Mouse (Mus musculus) neural tube, embryonic 11.5 days (tissue): ENCODE results near the gene Csmd2. TPM values are rescaled to one million over a fixed set of nuclear protein-coding genes. Genes with fewer than 3 reads are reported as not detected.

Source experiments
- ATAC-seq: fragments of 200-750 bp; cut with Nextera tagmentation; 2 replicates; pipeline ENCODE4 v1.8.0; 2017; ENCODE audit warnings: moderate number of reproducible peaks, mild to moderate bottlenecking, moderate TSS enrichment, moderate library complexity; ENCODE audit not compliant: insufficient read depth, low FRiP score, low TSS enrichment
- DNase-seq: peaks from one replicate; pipeline ENCODE4 v3.0.0-alpha.2; 2015; ENCODE audit warnings: low spot score
- H3K27ac ChIP-seq: fragments of 300-500 bp; sonication (generic); 2 replicates; pipeline ENCODE4 v1.5.1; 2014; ENCODE audit warnings: low read depth, mild to moderate bottlenecking, low read length
- H3K27me3 ChIP-seq: fragments of 300-500 bp; sonication (generic); 2 replicates; pipeline ENCODE4 v1.6.1; 2014; ENCODE audit warnings: mild to moderate bottlenecking, low read length, mixed read lengths; ENCODE audit not compliant: control insufficient read depth, insufficient read depth
- H3K36me3 ChIP-seq: fragments of 300-500 bp; sonication (generic); 2 replicates; pipeline ENCODE4 v1.6.1; 2014; ENCODE audit warnings: mild to moderate bottlenecking, low read length, moderate library complexity, mixed read lengths; ENCODE audit not compliant: control insufficient read depth, insufficient read depth
- H3K4me1 ChIP-seq: fragments of 300-500 bp; sonication (generic); 2 replicates; pipeline ENCODE4 v1.6.1; 2014; ENCODE audit warnings: low read length, mixed read lengths; ENCODE audit not compliant: control insufficient read depth, insufficient read depth
- H3K4me2 ChIP-seq: fragments of 300-500 bp; sonication (generic); 2 replicates; pipeline ENCODE4 v1.6.1; 2014; ENCODE audit warnings: low read depth, mild to moderate bottlenecking, moderate library complexity
- H3K4me3 ChIP-seq: fragments of 300-500 bp; sonication (generic); 2 replicates; pipeline ENCODE4 v1.5.1; 2014; ENCODE audit warnings: low read depth, low read length
- H3K9ac ChIP-seq: fragments of 300-500 bp; sonication (generic); 2 replicates; pipeline ENCODE4 v1.6.1; 2014; ENCODE audit warnings: mild to moderate bottlenecking, low read length
- H3K9me3 ChIP-seq: fragments of 300-500 bp; sonication (generic); 2 replicates; pipeline ENCODE4 v1.6.1; 2016; ENCODE audit warnings: low read length; ENCODE audit not compliant: control insufficient read depth
- WGBS: fragments of 180-500 bp; shearing (Covaris S2); extraction: QIAGEN DNeasy Blood & Tissue Kit; methylation state at CpG from one replicate; pipeline ENCODE4 v1.1.7; 2014; 5-methylcytosine and 5-hydroxymethylcytosine counted together
- polyA plus RNA-seq: library from polyadenylated mRNA; unstranded; fragments of >200 nt; fragmentation: Nextera tagmentation; extraction: Ambion mirVana; gene quantifications from 2 replicates; pipeline ENCODE4 v1.2.1, GENCODE M21; 2014

Gene Csmd2
- polyA plus RNA-seq, 1 experiment from 2014 or later = 1.4 TPM

DNA sequence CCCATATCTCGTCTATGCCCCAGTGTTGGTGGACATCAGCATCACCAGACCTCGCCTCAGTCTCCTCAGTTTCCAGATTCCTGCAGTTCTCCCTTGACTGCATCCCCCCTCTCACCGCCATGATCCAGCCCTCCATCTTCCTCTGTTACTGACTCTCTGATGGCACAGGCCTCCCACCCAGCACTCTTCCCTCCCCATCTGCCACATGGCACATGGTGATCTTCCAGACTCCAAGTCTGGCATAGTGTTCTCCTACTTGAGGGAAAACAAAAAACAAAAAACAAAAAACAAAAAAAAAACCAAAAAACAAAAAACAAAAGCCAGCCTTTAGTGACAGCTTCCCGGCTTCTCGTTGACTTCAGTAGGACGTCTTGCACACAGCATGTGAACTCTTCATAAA, 339.8 kb downstream of the Csmd2 start:
- DNase-seq = no peak
- H3K27ac ChIP-seq = no peak overlapping the region
- no peaks in the 10 kb centered on the region for H3K36me3 ChIP-seq
- no peak overlapping the region for H3K9ac ChIP-seq
- H3K4me1 ChIP-seq = no peaks in the 10 kb centered on the region
- H3K4me3 ChIP-seq = no peak overlapping the region
- H3K27me3 ChIP-seq = no peaks in the 10 kb centered on the region
- no peaks in the 10 kb centered on the region for H3K9me3 ChIP-seq
- no peak overlapping the region for H3K4me2 ChIP-seq
- ATAC-seq = no peak
- WGBS = 88% methylated on average over 6 of the region's 6 CpGs

DNA sequence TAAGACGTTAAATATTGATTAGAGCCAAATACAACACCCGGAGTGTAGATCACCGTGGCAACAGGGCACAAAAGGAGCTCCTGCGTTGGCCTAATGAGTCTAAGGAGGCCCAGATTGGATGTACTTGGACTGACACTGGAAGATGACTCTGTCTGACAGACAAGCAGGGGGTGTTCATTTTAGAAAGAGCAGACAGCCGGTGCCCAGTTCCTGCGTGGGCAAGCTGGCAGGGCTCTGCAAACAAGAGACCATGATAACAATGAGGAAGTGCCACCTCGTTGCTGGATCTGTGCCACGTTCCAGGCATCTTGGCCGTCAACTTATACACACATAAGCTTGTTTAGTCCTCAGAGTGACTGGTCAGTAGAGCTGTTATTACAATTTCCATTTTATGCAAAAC, 342.9 kb downstream of the Csmd2 start:
- no peaks in the 10 kb centered on the region for H3K36me3 ChIP-seq
- no peak for ATAC-seq
- H3K9me3 ChIP-seq = no peaks in the 10 kb centered on the region
- H3K27ac ChIP-seq = no peak overlapping the region
- 83% methylated on average over 9 of the region's 9 CpGs for WGBS
- no peaks in the 10 kb centered on the region for H3K4me1 ChIP-seq
- no peaks in the 10 kb centered on the region for H3K27me3 ChIP-seq
- no peak overlapping the region for H3K4me3 ChIP-seq
- no peak for DNase-seq
- H3K4me2 ChIP-seq = no peak overlapping the region
- H3K9ac ChIP-seq = no peak overlapping the region

DNA sequence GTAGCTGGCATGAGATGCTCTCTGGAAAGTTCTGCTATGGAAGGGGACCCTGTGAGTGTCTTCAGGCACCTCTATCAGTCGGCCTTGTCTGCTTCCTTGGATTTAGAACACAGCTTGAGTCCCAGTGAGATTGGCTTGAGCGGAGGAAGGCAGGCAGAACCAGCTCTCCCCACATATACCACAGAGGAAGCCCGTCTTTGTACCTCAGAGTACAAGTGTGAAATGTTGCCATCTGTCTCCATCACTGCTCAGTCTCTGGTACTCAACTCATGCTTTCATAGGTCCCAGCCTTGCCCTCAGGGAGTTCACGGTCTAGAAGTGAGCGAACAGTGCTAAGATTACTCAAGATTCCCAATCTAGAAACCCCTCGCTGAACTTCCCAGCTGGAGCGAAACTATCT, 352.8 kb downstream of the Csmd2 start:
- 88% methylated on average over 7 of the region's 7 CpGs for WGBS

DNA sequence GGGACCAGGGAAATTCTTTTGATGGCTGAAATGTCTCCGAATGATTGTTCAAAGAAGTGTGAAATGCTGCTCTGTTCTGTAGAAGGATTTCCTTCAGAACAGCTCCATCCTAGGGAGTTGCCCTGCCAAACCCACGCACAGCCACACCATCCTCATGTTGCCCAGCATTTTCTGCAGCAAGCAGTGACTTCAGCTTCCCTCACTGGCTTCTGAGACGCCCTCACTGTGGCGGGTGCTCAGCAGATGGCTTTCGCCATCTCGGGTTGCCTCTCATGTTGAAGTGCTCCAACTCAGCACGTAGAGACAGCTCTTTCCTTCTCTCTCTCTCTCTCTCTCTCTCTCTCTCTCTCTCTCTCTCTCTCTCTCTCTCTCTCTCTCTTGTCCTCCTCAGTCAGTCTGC, 353.7 kb downstream of the Csmd2 start:
- no peak for DNase-seq
- Histone ChIP-seq H3K27ac (no peak overlapping the region), H3K9me3 (no peaks in the 10 kb centered on the region), H3K4me2 (no peak overlapping the region), H3K9ac (no peak overlapping the region), H3K27me3 (no peaks in the 10 kb centered on the region), H3K4me1 (no peaks in the 10 kb centered on the region), H3K36me3 (no peaks in the 10 kb centered on the region), H3K4me3 (no peak overlapping the region)
- ATAC-seq = no peak
- WGBS = 69% methylated on average over 7 of the region's 7 CpGs

More for the DNA sequence above, 352.8 kb downstream of the Csmd2 start:
- ATAC-seq (no peak), DNase-seq (no peak)
- Histone ChIP-seq H3K4me3 (no peak overlapping the region), H3K4me2 (no peak overlapping the region), H3K36me3 (no peaks in the 10 kb centered on the region), H3K27ac (no peak overlapping the region), H3K9ac (no peak overlapping the region), H3K9me3 (no peaks in the 10 kb centered on the region), H3K27me3 (no peaks in the 10 kb centered on the region), H3K4me1 (no peaks in the 10 kb centered on the region)

DNA sequence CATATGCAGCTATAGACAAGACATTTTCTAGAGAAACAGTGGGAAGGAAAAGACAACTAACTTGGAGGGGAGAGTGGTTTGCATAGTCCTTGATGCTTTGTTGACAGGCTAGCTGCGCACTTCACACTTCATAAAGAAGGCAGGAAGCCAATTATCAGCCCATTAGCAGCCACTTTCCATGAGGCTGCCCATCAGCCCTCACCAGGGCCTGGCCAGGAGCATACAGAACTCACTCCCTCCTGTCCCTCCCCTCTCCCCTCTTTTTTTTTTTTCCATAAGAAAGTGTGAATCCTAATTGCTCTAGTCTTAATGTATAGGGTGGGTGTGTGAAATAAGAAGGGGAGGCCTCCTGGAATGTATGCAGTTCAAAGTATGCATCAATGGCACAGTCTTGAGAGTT, 354.6 kb downstream of the Csmd2 start:
- Histone ChIP-seq H3K36me3 (no peaks in the 10 kb centered on the region), H3K4me3 (no peak overlapping the region), H3K9me3 (no peaks in the 10 kb centered on the region), H3K4me2 (no peak overlapping the region), H3K27me3 (no peaks in the 10 kb centered on the region), H3K4me1 (no peaks in the 10 kb centered on the region), H3K9ac (no peak overlapping the region), H3K27ac (no peak overlapping the region)
- ATAC-seq = no peak
- 64% methylated on average over 1 of the region's 1 CpGs for WGBS
- DNase-seq = no peak

DNA sequence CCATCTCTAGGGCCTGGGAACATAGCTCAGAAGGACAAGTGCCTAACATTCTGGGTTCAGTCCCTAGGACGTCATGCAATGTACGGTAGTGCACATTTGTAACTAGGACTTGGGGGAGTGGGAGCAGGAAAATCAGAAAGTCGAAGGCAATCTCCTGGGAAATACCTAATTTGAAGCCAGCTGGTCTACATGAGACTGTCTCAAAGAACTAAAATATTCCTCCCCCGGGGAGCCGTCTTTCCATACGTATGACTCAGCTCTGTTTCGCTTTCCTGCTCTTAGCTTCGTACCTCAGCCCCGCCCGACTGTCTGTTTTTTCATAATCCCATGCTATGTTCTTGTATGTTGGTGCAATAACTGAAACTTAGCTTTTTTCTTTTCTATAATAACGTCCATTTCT, 371.1 kb downstream of the Csmd2 start:
- Histone ChIP-seq H3K4me3 (no peak overlapping the region), H3K4me1 (no peaks in the 10 kb centered on the region), H3K9me3 (no peaks in the 10 kb centered on the region), H3K27me3 (no peaks in the 10 kb centered on the region), H3K9ac (no peak overlapping the region), H3K27ac (no peak overlapping the region), H3K4me2 (no peak overlapping the region), H3K36me3 (no peaks in the 10 kb centered on the region)
- 89% methylated on average over 11 of the region's 11 CpGs for WGBS
- no peak for ATAC-seq
- no peak for DNase-seq

DNA sequence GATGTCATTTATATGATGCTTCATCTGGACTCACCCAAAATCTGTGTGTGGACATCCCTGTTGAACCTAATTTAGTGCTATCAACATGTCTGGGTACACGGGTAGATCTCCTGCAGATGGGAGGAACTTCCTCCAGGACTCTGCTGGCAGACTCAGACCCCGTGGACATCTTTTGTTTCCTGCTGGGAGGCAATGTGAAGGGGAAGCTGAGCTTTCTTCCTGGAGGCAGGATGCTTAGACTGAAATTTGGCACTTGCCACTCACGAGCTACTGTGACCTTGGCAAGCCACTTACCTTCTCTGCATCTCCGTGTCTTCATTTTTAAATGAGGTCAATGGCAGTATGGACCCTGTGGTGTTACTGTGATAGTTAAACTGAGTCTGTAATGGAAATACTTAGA, 378.2 kb downstream of the Csmd2 start:
- Histone ChIP-seq H3K4me1 (no peaks in the 10 kb centered on the region), H3K27ac (no peak overlapping the region), H3K4me3 (no peak overlapping the region), H3K4me2 (no peak overlapping the region), H3K9me3 (no peaks in the 10 kb centered on the region), H3K36me3 (no peaks in the 10 kb centered on the region), H3K9ac (no peak overlapping the region), H3K27me3 (no peaks in the 10 kb centered on the region)
- DNase-seq (no peak), ATAC-seq (no peak)
- WGBS = 76% methylated on average over 4 of the region's 4 CpGs

DNA sequence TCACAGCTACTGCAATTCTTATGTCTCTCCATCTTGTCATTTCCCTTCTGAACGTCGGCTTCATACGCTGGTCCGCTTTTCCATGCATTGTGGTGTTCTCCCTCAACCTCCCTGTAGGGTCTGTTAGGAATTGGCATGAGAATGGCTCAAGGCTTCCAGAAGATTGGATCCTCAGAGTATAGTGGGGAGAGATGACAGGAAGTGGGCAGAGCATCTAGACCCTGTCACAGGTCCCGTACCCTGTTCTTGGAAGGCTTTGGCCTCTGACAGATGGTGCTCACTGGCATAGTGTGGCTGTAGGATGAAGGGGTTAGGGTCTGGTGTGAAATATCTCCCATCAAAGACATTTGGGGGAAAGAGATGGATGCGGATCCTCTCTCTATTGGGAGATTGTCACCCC, 380.4 kb downstream of the Csmd2 start:
- H3K4me1 ChIP-seq = no peaks in the 10 kb centered on the region
- ATAC-seq = no peak
- no peaks in the 10 kb centered on the region for H3K36me3 ChIP-seq
- no peak overlapping the region for H3K27ac ChIP-seq
- DNase-seq = no peak
- no peak overlapping the region for H3K4me2 ChIP-seq
- WGBS = 97% methylated on average over 6 of the region's 6 CpGs
- no peaks in the 10 kb centered on the region for H3K27me3 ChIP-seq
- no peak overlapping the region for H3K4me3 ChIP-seq
- no peak overlapping the region for H3K9ac ChIP-seq
- H3K9me3 ChIP-seq = no peaks in the 10 kb centered on the region

DNA sequence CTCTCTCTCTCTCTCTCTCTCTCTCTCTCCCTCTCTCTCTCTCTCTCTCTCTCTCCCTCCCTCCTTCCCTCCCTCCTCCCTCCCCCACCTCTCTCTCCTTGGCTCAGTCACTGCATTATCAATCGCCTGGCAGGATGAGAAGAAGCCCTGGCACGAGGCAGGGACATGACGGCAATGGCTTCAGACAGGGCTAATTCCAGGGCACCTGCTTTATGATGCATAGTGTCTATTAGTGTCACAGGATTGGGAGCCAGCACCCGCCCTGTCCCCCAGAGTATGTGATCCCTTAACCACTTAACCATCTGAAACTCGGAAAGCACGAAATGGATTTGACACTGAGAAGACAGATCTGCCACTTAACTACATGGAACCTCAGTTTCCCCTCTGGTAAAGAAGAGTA, 384.1 kb downstream of the Csmd2 start:
- Histone ChIP-seq H3K27ac (no peak overlapping the region), H3K4me1 (no peaks in the 10 kb centered on the region), H3K27me3 (no peaks in the 10 kb centered on the region), H3K36me3 (no peaks in the 10 kb centered on the region), H3K9ac (no peak overlapping the region), H3K4me2 (no peak overlapping the region), H3K9me3 (no peaks in the 10 kb centered on the region), H3K4me3 (no peak overlapping the region)
- 81% methylated on average over 6 of the region's 6 CpGs for WGBS
- no peak for ATAC-seq
- no peak for DNase-seq
